Mouse (Mus musculus) heart, adult 2 months (tissue): Measurements from ENCODE around the gene Hoxa4.

ENCODE experiments used
- CTCF ChIP-seq: fragments of 200-600 bp; IDR thresholded peaks from 2 replicates; pipeline ENCODE4 v1.8.1; 2022; ENCODE audit warnings: antibody characterized with exemption, mild to moderate bottlenecking, moderate library complexity
- POLR2A ChIP-seq: fragments of 200-500 bp; IDR thresholded peaks from 2 replicates; pipeline ENCODE4 v1.6.1; 2011; ENCODE audit warnings: mild to moderate bottlenecking, low read depth, low read length, control low read depth; ENCODE audit not compliant: insufficient read depth

- no peak for TF ChIP-seq CTCF
- no peak for TF ChIP-seq POLR2A
Measured at GRCm38 (mm10) chr6:52170898-52171223, 20.7 kb downstream of the Hoxa4 start.
